12 mouse cellular contexts compared by ENCODE assay signal in the genomic region with DNA sequence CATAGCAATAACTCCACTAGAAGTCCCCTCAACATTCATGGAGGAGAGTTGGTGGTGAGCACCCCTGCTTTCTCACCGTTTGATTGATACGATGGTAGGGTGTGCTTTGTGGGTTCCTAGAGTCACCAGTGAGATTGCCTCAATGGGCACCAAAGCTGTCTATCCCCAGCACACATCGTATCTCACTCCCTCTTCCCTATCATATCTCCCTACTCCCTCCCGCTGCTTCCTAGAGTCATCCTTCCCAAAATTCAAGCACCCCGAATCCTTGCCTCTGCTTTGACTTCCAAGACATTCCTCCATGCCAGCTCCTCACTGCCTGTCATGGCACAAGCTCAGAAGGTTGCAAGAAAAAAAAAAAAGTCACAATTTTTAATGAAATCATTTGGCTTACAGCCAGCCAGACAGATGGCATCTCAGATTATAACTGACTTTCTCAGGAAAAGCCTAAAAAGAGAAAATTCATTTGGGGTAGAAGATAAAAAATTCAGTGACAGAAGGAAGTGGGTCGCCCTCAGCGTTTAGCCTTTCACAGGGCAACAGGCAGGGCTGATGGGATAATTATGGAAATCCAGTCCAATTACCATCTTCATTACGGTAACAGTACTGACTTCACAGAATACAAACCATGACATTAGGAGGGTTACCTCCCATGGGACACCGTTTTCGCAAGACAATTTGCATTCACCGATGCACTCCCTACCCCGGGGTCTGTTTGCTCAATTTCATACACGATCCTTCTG.
DNase-seq lines count a peak whose midpoint lies in the region; ATAC-seq and TF ChIP-seq lines count a peak whose summit lies in the region.
"Had no signal": no experiment of that assay in that cellular context is flagged by ENCODE, and none has a peak within 500 bp of the region (broad histone marks: within the 10 kb centered on the region; RNA-seq: fewer than 3 reads in every experiment).

No protein-coding gene starts in this region.

- no peak for TF ChIP-seq POLR2A in cerebellum, adult 2 months (IDR thresholded peaks at IDR 0.05; ENCODE audit: borderline replicate concordance, insufficient read depth, low read length)

- H3K4me3 ChIP-seq in left cerebral cortex, adult 2 months = no peak overlapping the region
- no peak overlapping the region for H3K4me3 ChIP-seq in cerebellum, adult 2 months (replicated peaks; ENCODE audit: insufficient read depth, low read depth, low read length)
- H3K4me3 ChIP-seq in forebrain, embryonic 16.5 days (replicated peaks; ENCODE audit: low read length) = no peak overlapping the region
- H3K4me3 ChIP-seq: embryonic facial prominence, embryonic 12.5 days; heart, embryonic 10.5 days; megakaryocyte, embryonic 14.5 days had no signal

- no peaks in the 10 kb centered on the region for H3K36me3 ChIP-seq in forebrain, embryonic 16.5 days (ENCODE audit: control insufficient read depth, insufficient read depth)
- H3K36me3 ChIP-seq: embryonic facial prominence, embryonic 12.5 days; heart, embryonic 10.5 days had no signal

- H3K4me2 ChIP-seq in forebrain, embryonic 16.5 days (ENCODE audit: low read length) = no peak overlapping the region
- H3K4me2 ChIP-seq: embryonic facial prominence, embryonic 12.5 days had no signal

- ATAC-seq in forebrain, embryonic 16.5 days = peak; percentile 87
- no peak for ATAC-seq in activated CD4-positive, CD25-positive, alpha-beta regulatory T cell, adult 4 months

- H3K9ac ChIP-seq in forebrain, embryonic 16.5 days (replicated peaks; ENCODE audit: low read depth, low read length) = no peak overlapping the region
- H3K9ac ChIP-seq: embryonic facial prominence, embryonic 12.5 days had no signal

- DNase-seq in left cerebral cortex, postnatal 4 days = peak; percentile 52
- no peak for DNase-seq in left cerebral cortex, adult 2 months (ENCODE audit: extremely low spot score in 1 of 2, low spot score in 2 of 2)
- DNase-seq in cerebellum, adult 2 months = peak; percentile 23 to 73
- DNase-seq in retina, embryonic 14.5 days (ENCODE audit: low spot score) = peak; percentile 21
- no peak for DNase-seq in testis, postnatal 14 days (ENCODE audit: low spot score)
- DNase-seq: thymus, postnatal 4 days had no signal

- TF ChIP-seq CTCF in left cerebral cortex, adult 2 months (IDR thresholded peaks at IDR 0.05) = no peak
- no peak for TF ChIP-seq CTCF in cerebellum, adult 2 months (IDR thresholded peaks at IDR 0.05; ENCODE audit: borderline replicate concordance, insufficient read depth, low read depth, low read length)

- H3K9me3 ChIP-seq in forebrain, embryonic 16.5 days (ENCODE audit: control insufficient read depth, low read length) = no peaks in the 10 kb centered on the region
- H3K9me3 ChIP-seq: embryonic facial prominence, embryonic 12.5 days; heart, embryonic 10.5 days had no signal

- H3K27ac ChIP-seq in left cerebral cortex, adult 2 months = no peak overlapping the region
- H3K27ac ChIP-seq in cerebellum, adult 2 months (ENCODE audit: insufficient read depth, low read length) = no peak overlapping the region
- peak overlapping the region; percentile 73 for H3K27ac ChIP-seq in forebrain, embryonic 16.5 days (ENCODE audit: low read length)
- H3K27ac ChIP-seq: embryonic facial prominence, embryonic 12.5 days; heart, embryonic 10.5 days; kidney, postnatal 0 days had no signal

- 23% methylated on average over 13 of the region's 13 CpGs for WGBS in cerebellum, adult 2 months
- whole genome bisulfite sequencing in forebrain, embryonic 16.5 days = 46% methylated on average over 13 of the region's 13 CpGs

- intact Hi-C loops in left cerebral cortex, postnatal 4 days (cut with DNase I) = no loop called here
- intact Hi-C loops in left cerebral cortex, adult 2 months (cut with DNase I) = no loop called here

- no peaks in the 10 kb centered on the region for H3K27me3 ChIP-seq in cerebellum, adult 2 months (ENCODE audit: control insufficient read depth, insufficient read depth, low read length)
- H3K27me3 ChIP-seq in forebrain, embryonic 16.5 days (replicated peaks; ENCODE audit: control insufficient read depth, insufficient read depth, low read length) = no peaks in the 10 kb centered on the region
- H3K27me3 ChIP-seq: embryonic facial prominence, embryonic 12.5 days; megakaryocyte, embryonic 14.5 days had no signal

- no peaks in the 10 kb centered on the region; the same call in 1 of the 2 replicates for H3K4me1 ChIP-seq in cerebellum, adult 2 months (ENCODE audit: control insufficient read depth, insufficient read depth, low read length)
- H3K4me1 ChIP-seq in forebrain, embryonic 16.5 days (replicated peaks; ENCODE audit: control insufficient read depth, insufficient read depth, low read length) = peaks cover 8% of the 10 kb centered on the region
- H3K4me1 ChIP-seq: embryonic facial prominence, embryonic 12.5 days; heart, embryonic 10.5 days; megakaryocyte, embryonic 14.5 days had no signal

Comparison
In these comparisons a context has a peak if more than half of its experiments do, and no peak if none do; other contexts are left out.
1. DNase-seq: peak in left cerebral cortex, postnatal 4 days (single experiment), cerebellum, adult 2 months (2 of 2) and retina, embryonic 14.5 days (single experiment); none in left cerebral cortex, adult 2 months (0 of 2) and testis, postnatal 14 days (single experiment).